Mouse (Mus musculus) bone marrow, adult 2 months (tissue): ENCODE measurements around the gene 1700015F17Rik. TPM values are rescaled to one million over a fixed set of nuclear protein-coding genes. Genes with fewer than 3 reads are reported as not detected.

Experiments used
- H3K27ac ChIP-seq: fragments of 200-500 bp; 2 replicates; pipeline ENCODE4 v1.5.1; 2012; ENCODE audit warnings: low read depth, mild to moderate bottlenecking, control low read depth, inconsistent platforms, low read length; ENCODE audit not compliant: control insufficient read depth, poor library complexity, insufficient read depth
- H3K4me1 ChIP-seq: fragments of 200-500 bp; 2 replicates; pipeline ENCODE4 v1.6.1; 2011; ENCODE audit warnings: low read length; ENCODE audit not compliant: control insufficient read depth, insufficient read depth
- H3K4me3 ChIP-seq: fragments of 200-500 bp; replicated peaks from 2 replicates; pipeline ENCODE3; 2011; ENCODE audit warnings: mild to moderate bottlenecking, low read depth, low read length, control low read depth; ENCODE audit not compliant: control insufficient read depth
- CTCF ChIP-seq: fragments of 200-500 bp; IDR thresholded peaks from 2 replicates; pipeline ENCODE4 v1.5.1; 2011; ENCODE audit warnings: low read length, control low read depth; ENCODE audit not compliant: control insufficient read depth, insufficient read depth
- POLR2A ChIP-seq: fragments of 200-500 bp; IDR thresholded peaks from 2 replicates; pipeline ENCODE4 v1.6.1; 2011; ENCODE audit warnings: low read depth, mild to moderate bottlenecking, control low read depth, low read length, borderline replicate concordance; ENCODE audit not compliant: control insufficient read depth
- WGBS: fragments of 180-500 bp; shearing (Covaris S2); methylation state at CpG from one replicate; pipeline ENCODE4 v1.1.7; 2018; 5-methylcytosine and 5-hydroxymethylcytosine counted together
- polyA plus RNA-seq: library from polyadenylated mRNA; stranded (reverse); fragments of >200 nt; gene quantifications from 2 replicates; pipeline ENCODE4 v1.2.4, GENCODE M21; 2011; ENCODE audit warnings: low replicate concordance; ENCODE audit not compliant: missing spikeins, insufficient read depth, insufficient read length

1700015F17Rik gene
- polyA plus RNA-seq, 1 experiment = not detected

GRCm38 (mm10) chr5:5504456-5504855 lies 25.5 kb upstream of the 1700015F17Rik start:
- no peak overlapping the region for H3K4me3 ChIP-seq
- TF ChIP-seq POLR2A (no peak), CTCF (no peak)
- H3K27ac ChIP-seq = no peak overlapping the region
- H3K4me1 ChIP-seq = no peaks in the 10 kb centered on the region
- WGBS = 79% methylated on average over 13 of the region's 13 CpGs

GRCm38 (mm10) chr5:5503381-5503780 lies 24.4 kb upstream of the 1700015F17Rik start:
- Histone ChIP-seq H3K4me1 (no peaks in the 10 kb centered on the region), H3K4me3 (no peak overlapping the region), H3K27ac (no peak overlapping the region)
- TF ChIP-seq CTCF (no peak), POLR2A (no peak)
- WGBS = 84% methylated on average over 4 of the region's 4 CpGs

GRCm38 (mm10) chr5:5501583-5501982 lies 22.6 kb upstream of the 1700015F17Rik start:
- Histone ChIP-seq H3K27ac (no peak overlapping the region), H3K4me1 (no peaks in the 10 kb centered on the region), H3K4me3 (no peak overlapping the region)
- no peak for TF ChIP-seq CTCF
- no peak for TF ChIP-seq POLR2A
- 41% methylated on average over 2 of the region's 2 CpGs for WGBS

- WGBS = 61% methylated on average over 3 of the region's 3 CpGs
- Histone ChIP-seq H3K27ac (no peak overlapping the region), H3K4me3 (no peak overlapping the region), H3K4me1 (no peaks in the 10 kb centered on the region)
- no peak for TF ChIP-seq POLR2A
- TF ChIP-seq CTCF = no peak
These were observed 17.4 kb upstream of the 1700015F17Rik start for GRCm38 (mm10) chr5:5496393-5496792.

- no peak for TF ChIP-seq POLR2A
- TF ChIP-seq CTCF = no peak
- Histone ChIP-seq H3K4me3 (no peak overlapping the region), H3K4me1 (no peaks in the 10 kb centered on the region), H3K27ac (no peak overlapping the region)
- WGBS = 64% methylated on average over 4 of the region's 4 CpGs
These were observed 16.1 kb upstream of the 1700015F17Rik start for GRCm38 (mm10) chr5:5495042-5495441.

- H3K27ac ChIP-seq = no peak overlapping the region
- TF ChIP-seq CTCF (peak; percentile 53), POLR2A (no peak)
- H3K4me1 ChIP-seq = no peaks in the 10 kb centered on the region
- WGBS = 40% methylated on average over 16 of the region's 16 CpGs
- no peak overlapping the region for H3K4me3 ChIP-seq
These were observed 15.5 kb upstream of the 1700015F17Rik start for GRCm38 (mm10) chr5:5494269-5495005.

GRCm38 (mm10) chr5:5492163-5492562 lies 13.2 kb upstream of the 1700015F17Rik start:
- TF ChIP-seq CTCF (no peak), POLR2A (no peak)
- no peaks in the 10 kb centered on the region for H3K4me1 ChIP-seq
- H3K27ac ChIP-seq = no peak overlapping the region
- WGBS = 83% methylated on average over 4 of the region's 4 CpGs
- H3K4me3 ChIP-seq = no peak overlapping the region

- H3K4me1 ChIP-seq = no peaks in the 10 kb centered on the region
- WGBS = 50% methylated on average over 3 of the region's 3 CpGs
- TF ChIP-seq POLR2A (no peak), CTCF (no peak)
- no peak overlapping the region for H3K4me3 ChIP-seq
- no peak overlapping the region for H3K27ac ChIP-seq
These were observed 7.1 kb upstream of the 1700015F17Rik start for GRCm38 (mm10) chr5:5486071-5486470.

- 71% methylated on average over 9 of the region's 9 CpGs for WGBS
- Histone ChIP-seq H3K4me1 (no peaks in the 10 kb centered on the region), H3K27ac (no peak overlapping the region), H3K4me3 (no peak overlapping the region)
- TF ChIP-seq POLR2A (no peak), CTCF (no peak)
These were observed 4.4 kb upstream of the 1700015F17Rik start for GRCm38 (mm10) chr5:5483254-5483858.
